Mouse (Mus musculus): ENCODE data around the gene Brox. TPM values are rescaled to one million over a fixed set of nuclear protein-coding genes. Genes with fewer than 3 reads are reported as not detected.

Brox gene
- 7.4 TPM for polyA plus RNA-seq (2015; fragmentation: Illumina TruSeq; extraction: RNeasy Lipid Tissue Mini Kit (QIAGEN cat#74804); ENCODE audit: insufficient read depth, low read depth, low replicate concordance)

GRCm38 (mm10) chr1:183296877-183297383 is at the start of gene Brox:
Gene Brox, minus strand, starts transcription at chr1:183297269.

GRCm38 (mm10) chr1:183296465-183296864 is 604 bp downstream of the Brox start, which contains the start of gene Aida:
Gene Aida, plus strand, starts transcription at chr1:183296590.

Other genes with a start within 250 kb of the Brox start
- gene Disp1, start 75.7 kb downstream of the Brox start, polyA plus RNA-seq (2015; fragmentation: Illumina TruSeq; extraction: RNeasy Lipid Tissue Mini Kit (QIAGEN cat#74804); ENCODE audit: insufficient read depth, low read depth, low replicate concordance) = 3.6 TPM
- gene Aida, start 679 bp downstream of the Brox start, polyA plus RNA-seq (2015; fragmentation: Illumina TruSeq; extraction: RNeasy Lipid Tissue Mini Kit (QIAGEN cat#74804); ENCODE audit: insufficient read depth, low read depth, low replicate concordance) = 13.3 TPM
- 55.9 TPM for gene Mia3, start 72.3 kb upstream of the Brox start, polyA plus RNA-seq (2015; fragmentation: Illumina TruSeq; extraction: RNeasy Lipid Tissue Mini Kit (QIAGEN cat#74804); ENCODE audit: insufficient read depth, low read depth, low replicate concordance)
- gene Taf1a, start 91.7 kb upstream of the Brox start, polyA plus RNA-seq (2015; fragmentation: Illumina TruSeq; extraction: RNeasy Lipid Tissue Mini Kit (QIAGEN cat#74804); ENCODE audit: insufficient read depth, low read depth, low replicate concordance) = 7.8 TPM
- gene Hhipl2, start 120.9 kb upstream of the Brox start, polyA plus RNA-seq (2015; fragmentation: Illumina TruSeq; extraction: RNeasy Lipid Tissue Mini Kit (QIAGEN cat#74804); ENCODE audit: insufficient read depth, low read depth, low replicate concordance) = not detected

Measured in pancreas, adult 10 weeks (tissue).